Mouse (Mus musculus) heart, postnatal 25 days (tissue): ENCODE data around the gene Hist1h2bb. TPM values are rescaled to one million over a fixed set of nuclear protein-coding genes. Genes with fewer than 3 reads are reported as not detected.
A peak's percentile ranks its signal among the peaks of the same experiment; 100 is the strongest.
"Not testable (repeated sequence)": the region's sequence is repeated elsewhere in the genome, so short reads cannot be mapped to it uniquely, and the experiment has no call there.

Experiments
- DNase-seq: peaks from one replicate; pipeline ENCODE4 v3.0.0; 2022; ENCODE audit warnings: low spot score
- intact Hi-C: fragments of 180-260 bp; cut with DNase I; formaldehyde crosslinking; loops from one replicate; pipeline ENCODE4 v1.15.1; 2025
- total RNA-seq, 2 experiments: library from RNA; stranded (reverse); gene quantifications; 2 replicates each; pipeline ENCODE4 v1.2.3; 2021

Hist1h2bb gene
- total RNA-seq, 2 experiments from 2014 or later, result 9.6 to 11.4 TPM

- peak; percentile 57 for DNase-seq
- intact Hi-C loops, result loop anchor here (5.0 kb wide), 1 partner anchor 1703 kb away; the partner anchor contains the start of genes Hist1h2ag, Hist1h2bj and Hist1h4i
Observed at GRCm38 (mm10) chr13:23745381-23746161, 963 bp upstream of the Hist1h2bb start, which contains the start of gene Hist1h3c. Gene Hist1h3c, minus strand, starts transcription at chr13:23745602.

GRCm38 (mm10) chr13:23747081-23747891, 752 bp downstream of the Hist1h2bb start:
- DNase-seq, result no peak
- intact Hi-C loops, result loop anchor here (5.0 kb wide), 1 partner anchor 1705 kb away; the partner anchor contains the start of genes Hist1h2ag, Hist1h2bj and Hist1h4i

GRCm38 (mm10) chr13:23747892-23748288, 1.4 kb downstream of the Hist1h2bb start:
- intact Hi-C loops, result loop anchor here (5.0 kb wide), 1 partner anchor 1706 kb away; the partner anchor contains the start of genes Hist1h2ag, Hist1h2bj and Hist1h4i
- DNase-seq, result no peak

- DNase-seq, result no peak
- intact Hi-C loops, result loop anchor here (5.0 to 10.0 kb wide), 4 partner anchors 167 to 1995 kb away; partner anchors contain the start of genes Hist1h2ag, Hist1h2ak, Hist1h2bj and Hist1h2bn
Observed at GRCm38 (mm10) chr13:23749563-23750121, 3.1 kb downstream of the Hist1h2bb start.

- DNase-seq, result not testable (repeated sequence)
- intact Hi-C loops, result loop anchor here (5.0 to 10.0 kb wide), 3 partner anchors 169 to 1996 kb away; partner anchors contain the start of genes Hist1h2ak, Hist1h2bn, Hist1h4d and Hist1h4k
Observed at GRCm38 (mm10) chr13:23750839-23751477, 4.4 kb downstream of the Hist1h2bb start, which contains the start of gene Hist1h2ab. Gene Hist1h2ab, plus strand, starts transcription at chr13:23751126.

- intact Hi-C loops, result loop anchor here (5.0 to 10.0 kb wide), 3 partner anchors 169 to 1997 kb away; partner anchors contain the start of genes Hist1h2ak, Hist1h2bn, Hist1h4d and Hist1h4k
- DNase-seq, result no peak
Observed at GRCm38 (mm10) chr13:23751478-23751956, 5.0 kb downstream of the Hist1h2bb start.

GRCm38 (mm10) chr13:23752067-23752741, 5.7 kb downstream of the Hist1h2bb start, which contains the start of gene Hist1h3b:
Gene Hist1h3b, plus strand, starts transcription at chr13:23752267.
- peak; percentile 54 for DNase-seq
- intact Hi-C loops, result loop anchor here (5.0 to 10.0 kb wide), 3 partner anchors 170 to 1997 kb away; partner anchors contain the start of genes Hist1h2ak, Hist1h2bn, Hist1h4d and Hist1h4k

- DNase-seq, result no peak
- intact Hi-C loops, result loop anchor here (5.0 to 10.0 kb wide), 3 partner anchors 170 to 1998 kb away; partner anchors contain the start of genes Hist1h2ak, Hist1h2bn, Hist1h4d and Hist1h4k
Observed at GRCm38 (mm10) chr13:23752742-23753172, 6.2 kb downstream of the Hist1h2bb start.

- no peak for DNase-seq
- intact Hi-C loops, result loop anchor here (5.0 to 10.0 kb wide), 3 partner anchors 171 to 1999 kb away; partner anchors contain the start of genes Hist1h2ak, Hist1h2bn, Hist1h4d and Hist1h4k
Observed at GRCm38 (mm10) chr13:23753314-23754078, 7.0 kb downstream of the Hist1h2bb start.

GRCm38 (mm10) chr13:23755000-23755399, 8.5 kb downstream of the Hist1h2bb start:
- DNase-seq, result no peak
- intact Hi-C loops, result loop anchor here (5.0 to 10.0 kb wide), 3 partner anchors 173 to 2000 kb away; partner anchors contain the start of genes Hist1h2ak, Hist1h2bn, Hist1h4d and Hist1h4k

- intact Hi-C loops, result loop anchor here (10.0 kb wide), 2 partner anchors 392 to 2002 kb away; partner anchors contain the start of genes Hist1h2ak, Hist1h2bn, Hist1h4k and Zfp322a
- DNase-seq, result peak; percentile 64
Observed at GRCm38 (mm10) chr13:23756790-23757189, 10.3 kb downstream of the Hist1h2bb start, which contains the start of gene Hist1h4b. Gene Hist1h4b, plus strand, starts transcription at chr13:23757013.

GRCm38 (mm10) chr13:23757211-23757773, 10.8 kb downstream of the Hist1h2bb start:
- intact Hi-C loops, result loop anchor here (10.0 kb wide), 2 partner anchors 392 to 2002 kb away; partner anchors contain the start of genes Hist1h2ak, Hist1h2bn, Hist1h4k and Zfp322a
- no peak for DNase-seq

GRCm38 (mm10) chr13:23757921-23758320, 11.4 kb downstream of the Hist1h2bb start:
- intact Hi-C loops, result loop anchor here (10.0 kb wide), 2 partner anchors 393 to 2003 kb away; partner anchors contain the start of genes Hist1h2ak, Hist1h2bn, Hist1h4k and Zfp322a
- DNase-seq, result no peak

GRCm38 (mm10) chr13:23759251-23759771, 12.8 kb downstream of the Hist1h2bb start:
- intact Hi-C loops, result loop anchor here (10.0 kb wide), 2 partner anchors 395 to 2005 kb away; partner anchors contain the start of genes Hist1h2ak, Hist1h2bn, Hist1h4k and Zfp322a
- no peak for DNase-seq

GRCm38 (mm10) chr13:23759916-23760239, 13.3 kb downstream of the Hist1h2bb start:
- intact Hi-C loops, result loop anchor here (5.0 to 10.0 kb wide), 3 partner anchors 328 to 2005 kb away; partner anchors contain the start of genes Hist1h2ak, Hist1h2bn, Hist1h4k and Zfp322a
- DNase-seq, result no peak
